Mouse (Mus musculus): ENCODE results near the gene Bend4.

Bend4 gene

GRCm38 (mm10) chr5:67427443-67428360, at the start of gene Bend4:
Gene Bend4, minus strand, starts transcription at chr5:67428310.
- DNase-seq: peak; percentile 90 to 91

- DNase-seq: peak; percentile 25 to 26
Observed at GRCm38 (mm10) chr5:67473723-67474122, 45.6 kb upstream of the Bend4 start.

- DNase-seq: no peak
Observed at GRCm38 (mm10) chr5:67473094-67473493, 45.0 kb upstream of the Bend4 start.

- DNase-seq: no peak
Observed at GRCm38 (mm10) chr5:67466866-67467530, 38.9 kb upstream of the Bend4 start.

- no peak for DNase-seq
Observed at GRCm38 (mm10) chr5:67464899-67465298, 36.8 kb upstream of the Bend4 start.

- DNase-seq: no peak
Observed at GRCm38 (mm10) chr5:67463636-67464035, 35.5 kb upstream of the Bend4 start.

- no peak for DNase-seq
Observed at GRCm38 (mm10) chr5:67462331-67462730, 34.2 kb upstream of the Bend4 start.

- no peak for DNase-seq
Observed at GRCm38 (mm10) chr5:67456841-67457240, 28.7 kb upstream of the Bend4 start.

- no peak for DNase-seq
Observed at GRCm38 (mm10) chr5:67454282-67454681, 26.2 kb upstream of the Bend4 start.

GRCm38 (mm10) chr5:67449957-67450630, 22.0 kb upstream of the Bend4 start:
- no peak for DNase-seq

- DNase-seq: no peak
Observed at GRCm38 (mm10) chr5:67446526-67446925, 18.4 kb upstream of the Bend4 start.

GRCm38 (mm10) chr5:67444217-67445050, 16.3 kb upstream of the Bend4 start:
- DNase-seq: peak in 1 of 2 experiments; percentile 6

- DNase-seq: no peak
Observed at GRCm38 (mm10) chr5:67442813-67443450, 14.8 kb upstream of the Bend4 start.

- no peak for DNase-seq
Observed at GRCm38 (mm10) chr5:67440563-67440962, 12.5 kb upstream of the Bend4 start.

GRCm38 (mm10) chr5:67437403-67437802, 9.3 kb upstream of the Bend4 start:
- no peak for DNase-seq

- DNase-seq: peak in 1 of 2 experiments; percentile 34
Observed at GRCm38 (mm10) chr5:67426478-67427442, 1.4 kb downstream of the Bend4 start.

- no peak for DNase-seq
Observed at GRCm38 (mm10) chr5:67426011-67426410, 2.1 kb downstream of the Bend4 start.

GRCm38 (mm10) chr5:67424636-67425035, 3.5 kb downstream of the Bend4 start:
- DNase-seq: no peak

GRCm38 (mm10) chr5:67423963-67424362, 4.1 kb downstream of the Bend4 start:
- no peak for DNase-seq

- no peak for DNase-seq
Observed at GRCm38 (mm10) chr5:67423326-67423725, 4.8 kb downstream of the Bend4 start.

- DNase-seq: no peak
Observed at GRCm38 (mm10) chr5:67419407-67419806, 8.7 kb downstream of the Bend4 start.

Measured in cerebellum, postnatal 14 days (tissue).